Mouse (Mus musculus) activated CD4-positive, CD25-positive, alpha-beta regulatory T cell, adult 9 weeks (primary cell): ENCODE measurements around the gene Pgc. TPM values are rescaled to one million over a fixed set of nuclear protein-coding genes. Genes with fewer than 3 reads are reported as not detected.

Source experiments
- polyA plus RNA-seq: library from polyadenylated mRNA; unstranded; fragments of 100-300 nt; shearing (Covaris generic); gene quantifications from one replicate; pipeline ENCODE4 v1.2.1, GENCODE M21; 2017

The Pgc gene
- polyA plus RNA-seq = not detected

GRCm38 (mm10) chr17:47726566-47726965, at the start of gene Pgc:
TSS of gene Pgc (plus strand) at chr17:47726842.

DNA sequence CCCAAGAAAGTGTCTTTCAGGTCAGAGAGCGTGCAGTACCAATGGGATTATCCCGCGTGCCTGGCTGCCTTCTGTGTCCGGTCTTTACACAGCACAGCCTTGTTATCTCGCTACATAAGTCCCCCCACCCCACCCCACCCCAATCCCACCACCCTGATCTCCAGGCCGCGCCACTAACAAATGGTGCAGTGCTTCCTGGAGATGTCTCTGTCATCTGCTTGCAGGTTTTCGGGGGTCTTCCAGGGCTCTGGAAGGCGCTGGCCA, 38.4 kb upstream of the Pgc start, which contains the start of gene Tomm6:
Gene Tomm6, minus strand, starts transcription at position 43 of the 264 bp plus-strand sequence.

GRCm38 (mm10) chr17:47688608-47689575, 37.8 kb upstream of the Pgc start, which contains the start of gene Frs3:
TSS of gene Frs3 (plus strand) at chr17:47689030.

GRCm38 (mm10) chr17:47694442-47694502, 32.4 kb upstream of the Pgc start, which contains the start of gene Gm21981:
TSS of gene Gm21981 (minus strand) at chr17:47694455.

GRCm38 (mm10) chr17:47694503-47695336, 31.9 kb upstream of the Pgc start, which contains the start of gene Prickle4:
TSS of gene Prickle4 (minus strand) at chr17:47694736.

GRCm38 (mm10) chr17:47736856-47737255, 10.2 kb downstream of the Pgc start, which contains the start of gene Tfeb:
TSS of gene Tfeb (plus strand) at chr17:47737030.

Other genes with a start within 250 kb of the Pgc start
- 56.7 TPM for gene Taf8, start 224.6 kb upstream of the Pgc start, polyA plus RNA-seq
- 273 TPM for gene Ccnd3, start 221.8 kb upstream of the Pgc start, polyA plus RNA-seq
- gene Bysl, start 115.3 kb upstream of the Pgc start, polyA plus RNA-seq = 19.4 TPM
- gene Med20, start 115.3 kb upstream of the Pgc start, polyA plus RNA-seq = 44.2 TPM
- 0.75 TPM for gene Gm20517, start 115.3 kb upstream of the Pgc start, polyA plus RNA-seq
- 0.32 TPM for gene Usp49, start 96.2 kb upstream of the Pgc start, polyA plus RNA-seq
- gene Tomm6, start 38.5 kb upstream of the Pgc start, polyA plus RNA-seq = 274 TPM
- 0.16 TPM for gene Frs3, start 37.8 kb upstream of the Pgc start, polyA plus RNA-seq
- not detected for gene Gm21981, start 32.4 kb upstream of the Pgc start, polyA plus RNA-seq
- gene Prickle4, start 32.1 kb upstream of the Pgc start, polyA plus RNA-seq = not detected
- 15.9 TPM for gene Tfeb, start 10.2 kb downstream of the Pgc start, polyA plus RNA-seq
- not detected for gene Mdfi, start 107.8 kb downstream of the Pgc start, polyA plus RNA-seq
- gene Foxp4, start 197.8 kb downstream of the Pgc start, polyA plus RNA-seq = 9.6 TPM